Mouse (Mus musculus) kidney, adult 2 months (tissue): Measurements from ENCODE around the gene Foxp4.

ENCODE experiments used
- CTCF ChIP-seq: fragments of 200-500 bp; conservative IDR thresholded peaks from 2 replicates; pipeline ENCODE4 v1.5.1; 2011; ENCODE audit warnings: low read depth, mild to moderate bottlenecking, control low read depth, low read length, moderate library complexity, mixed read lengths; ENCODE audit not compliant: insufficient read depth, insufficient read length
- POLR2A ChIP-seq: fragments of 200-500 bp; IDR thresholded peaks from one replicate; pipeline ENCODE4 v1.6.1; 2011; ENCODE audit warnings: low read depth, low read length, control low read depth

GRCm38 (mm10) chr17:47955054-47955741, 30.8 kb upstream of the Foxp4 start:
- TF ChIP-seq POLR2A (no peak), CTCF (no peak)
